Mouse (Mus musculus) Patski (cell line): ENCODE measurements around the gene Gm21970. TPM values are rescaled to one million over a fixed set of nuclear protein-coding genes. Genes with fewer than 3 reads are reported as not detected.
A peak's percentile ranks its signal among the peaks of the same experiment; 100 is the strongest.

Source experiments
- ATAC-seq: fragments of 100-300 bp; one replicate; pipeline ENCODE4 v1.8.0; 2021
- CTCF ChIA-PET: fragments of 350-600 bp; sonication (Branson Sonifier 250); formaldehyde crosslinking; loops from one replicate; lab custom pipeline; 2022; ENCODE audit warnings: inconsistent platforms; lab: Charles Lee
- POLR2A ChIA-PET: fragments of 350-600 bp; sonication (Branson Sonifier 250); formaldehyde crosslinking; loops from one replicate; lab custom pipeline; 2022; ENCODE audit warnings: antibody characterized with exemption, inconsistent platforms; lab: Charles Lee
- DNase-seq: peaks from one replicate; pipeline ENCODE4 v3.0.0-alpha.2; 2011; ENCODE audit warnings: low read depth, low spot score
- H3K27me3 ChIP-seq: fragments of 371-371 bp; one replicate; pipeline ENCODE4 v1.5.1; 2021
- CTCF ChIP-seq: fragments of 100-300 bp; IDR thresholded peaks from one replicate; pipeline ENCODE4 v1.5.1; 2021
- in situ Hi-C: fragments of 300-500 bp; cut with MboI; formaldehyde crosslinking; loops from 3 replicates; pipeline ENCODE4 v1.11.1; 2018; ENCODE audit warnings: low pct_unique_long_range_greater_than_20kb, mixed read lengths
- polyA plus RNA-seq: library from polyadenylated mRNA; unstranded; gene quantifications from one replicate; pipeline ENCODE4 v1.2.3, GENCODE M21; 2021

The Gm21970 gene
- polyA plus RNA-seq, 1 experiment from 2014 or later: 3.8 TPM

DNA sequence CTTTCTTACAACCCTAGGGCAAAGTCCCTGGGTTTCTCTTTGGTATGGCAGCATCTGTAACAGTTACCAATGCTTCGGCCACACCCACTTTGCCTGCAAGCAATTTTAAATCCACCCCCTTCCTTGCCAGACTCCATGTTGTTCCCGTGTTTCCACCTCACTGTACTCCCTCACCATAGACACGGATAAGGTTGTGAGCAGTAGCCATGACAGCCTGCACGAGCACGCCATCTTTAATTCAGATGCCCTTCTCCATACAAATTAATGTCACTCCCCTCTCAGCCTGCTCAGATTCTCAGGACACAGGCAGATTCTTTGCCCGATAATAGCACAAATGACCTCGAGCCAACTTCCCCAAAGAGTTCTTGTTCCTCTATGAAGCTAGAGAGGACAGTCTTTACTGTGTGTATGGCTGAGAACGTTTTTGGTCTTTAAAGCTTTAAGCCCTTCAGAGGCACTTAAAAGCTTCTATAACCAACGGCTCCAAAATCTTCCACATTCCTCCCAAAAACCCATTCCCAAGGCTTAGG lies 9.2 kb upstream of the Gm21970 start:
- H3K27me3 ChIP-seq: no peaks in the 10 kb centered on the region
- ChIA-PET POLR2A (interaction anchor here (0.7 kb wide), 1 partner anchor 67 kb away, joined by 4 read pairs; no protein-coding TSS in a partner anchor), CTCF (interaction anchor here (1.0 to 1.4 kb wide), 2 partner anchors 19 to 24 kb away, joined by 3 read pairs; no protein-coding TSS in a partner anchor)
- no peak for TF ChIP-seq CTCF
- ATAC-seq (no peak), DNase-seq (no peak)
- in situ Hi-C loops: no loop called here

DNA sequence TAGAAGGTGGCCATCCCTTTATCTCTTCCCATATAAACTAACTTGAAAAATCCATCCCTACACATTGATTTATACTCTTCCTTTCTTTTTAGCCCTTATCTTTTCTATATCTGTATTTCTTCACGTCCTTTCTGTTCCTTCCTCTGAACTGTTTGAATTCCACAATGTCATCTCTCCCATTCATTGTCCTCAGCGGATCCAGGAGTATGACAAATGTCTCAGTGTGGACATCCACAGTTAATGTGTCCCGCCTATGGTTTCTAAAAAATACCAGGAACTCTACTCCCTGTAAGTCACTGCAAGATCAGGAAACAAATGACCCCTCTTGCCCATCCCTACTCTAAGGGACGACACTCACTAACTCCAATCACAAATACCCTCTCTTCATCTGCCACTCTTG lies 7.3 kb upstream of the Gm21970 start:
- CTCF ChIA-PET: no interaction called here
- ATAC-seq (no peak), DNase-seq (no peak)
- POLR2A ChIA-PET: no interaction called here
- no peak for TF ChIP-seq CTCF
- no peaks in the 10 kb centered on the region for H3K27me3 ChIP-seq
- in situ Hi-C loops: no loop called here

DNA sequence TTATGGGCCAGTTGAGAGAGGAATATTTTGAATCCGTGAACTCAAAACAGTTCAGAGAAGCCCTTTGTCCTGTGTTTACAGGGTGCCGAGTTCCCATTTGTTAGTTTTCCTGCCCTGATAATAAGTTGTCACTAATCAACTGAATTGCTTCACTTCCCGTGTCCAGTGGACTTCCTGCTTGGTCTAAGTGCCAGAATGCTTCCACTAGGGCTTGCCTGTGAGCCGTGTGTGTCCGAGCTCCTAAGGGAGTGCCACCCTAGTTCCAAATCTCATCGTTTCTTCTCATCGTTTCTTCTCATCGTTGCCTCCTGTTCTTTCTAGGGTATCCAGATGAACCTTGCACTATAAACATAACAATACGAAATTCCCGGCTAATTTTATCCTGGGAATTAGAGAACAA lies 5.9 kb upstream of the Gm21970 start:
- ATAC-seq: no peak
- H3K27me3 ChIP-seq: no peaks in the 10 kb centered on the region
- ChIA-PET POLR2A (no interaction called here), CTCF (no interaction called here)
- DNase-seq: no peak
- in situ Hi-C loops: no loop called here
- TF ChIP-seq CTCF: no peak

DNA sequence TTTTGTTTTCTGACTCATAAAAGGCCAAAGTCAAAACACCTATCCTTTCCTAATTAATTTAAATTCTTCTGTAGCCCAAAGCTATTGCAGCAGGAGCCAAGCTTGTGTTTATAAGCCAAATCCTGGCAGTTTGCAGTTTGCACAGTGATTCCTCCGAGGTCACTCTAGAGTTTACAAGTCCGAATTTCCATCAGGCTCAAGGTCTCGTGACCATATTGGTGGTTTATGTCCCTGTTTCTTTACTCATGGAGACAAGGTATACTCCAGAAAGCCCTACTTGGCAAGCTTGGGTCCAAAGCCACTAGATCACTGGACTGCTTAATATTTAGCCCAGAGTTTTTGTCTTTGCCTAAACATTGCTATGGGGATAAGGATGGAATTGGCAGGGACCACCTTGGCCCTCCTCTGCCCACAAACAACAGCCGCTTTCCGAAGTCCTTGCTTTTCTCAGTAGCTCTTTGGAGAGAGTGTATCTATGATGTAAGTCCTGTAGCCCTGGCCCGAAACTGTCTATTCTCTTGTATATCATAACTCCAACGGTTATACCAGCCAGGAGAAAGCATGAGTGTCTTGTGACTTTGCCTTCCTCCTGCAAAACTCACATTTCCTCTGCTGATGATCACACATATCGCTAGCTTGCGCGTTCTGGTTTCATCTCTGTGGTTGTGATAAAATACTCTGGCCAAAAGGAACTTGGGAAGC lies 5.0 kb upstream of the Gm21970 start:
- no peak for ATAC-seq
- no peak for TF ChIP-seq CTCF
- CTCF ChIA-PET: interaction anchor here (1.3 kb wide), 1 partner anchor 11 kb away, joined by 3 read pairs; no protein-coding TSS in a partner anchor
- H3K27me3 ChIP-seq: no peaks in the 10 kb centered on the region
- in situ Hi-C loops: no loop called here
- POLR2A ChIA-PET: interaction anchor here (0.6 kb wide), 1 partner anchor 657 kb away, joined by 3 read pairs; no protein-coding TSS in a partner anchor
- no peak for DNase-seq

DNA sequence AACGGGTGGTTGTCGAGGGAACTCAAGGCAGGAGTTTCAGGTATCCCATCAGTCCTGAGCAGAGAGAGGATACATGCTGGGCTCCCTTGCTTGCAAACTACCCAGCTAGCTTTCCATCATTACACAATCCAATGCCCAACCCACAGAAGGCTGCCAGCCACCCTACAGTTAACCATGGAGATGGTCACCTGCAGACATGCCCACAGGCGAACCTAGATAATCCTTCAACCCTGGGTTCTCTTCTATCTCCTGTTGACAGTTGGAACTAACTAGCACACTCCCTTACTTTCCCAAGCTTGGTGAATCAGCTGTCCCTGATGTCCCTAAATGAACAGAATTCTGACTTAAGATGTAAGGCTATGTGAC lies 4.4 kb upstream of the Gm21970 start:
- no peak for DNase-seq
- CTCF ChIA-PET: interaction anchor here (1.3 kb wide), 1 partner anchor 11 kb away, joined by 3 read pairs; no protein-coding TSS in a partner anchor
- ATAC-seq: no peak
- in situ Hi-C loops: no loop called here
- no peaks in the 10 kb centered on the region for H3K27me3 ChIP-seq
- no peak for TF ChIP-seq CTCF
- POLR2A ChIA-PET: interaction anchor here (0.6 kb wide), 1 partner anchor 656 kb away, joined by 3 read pairs; no protein-coding TSS in a partner anchor

DNA sequence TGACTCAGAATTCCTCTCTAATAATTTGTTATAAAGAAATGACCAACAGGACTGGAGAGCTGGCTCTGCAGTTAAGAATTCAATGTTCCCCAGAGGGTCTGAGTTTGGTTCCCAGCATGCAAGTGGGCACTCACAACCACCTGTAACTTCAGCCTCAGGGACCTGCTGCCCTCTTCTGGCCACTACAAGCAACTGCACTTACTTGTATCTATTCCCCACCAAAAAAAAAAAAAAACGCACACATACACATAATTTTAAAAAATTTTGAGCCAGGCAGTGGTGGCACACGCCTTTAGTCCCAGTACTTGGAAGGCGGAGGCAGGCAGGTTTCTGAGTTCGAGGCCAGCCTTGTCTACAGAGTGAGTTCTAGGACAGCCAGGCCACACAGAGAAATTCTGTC lies 1.4 kb upstream of the Gm21970 start:
- ChIA-PET POLR2A (interaction anchor here (0.7 to 1.5 kb wide), 2 partner anchors 16 to 261 kb away, joined by 3 to 5 read pairs; no protein-coding TSS in a partner anchor), CTCF (no interaction called here)
- ATAC-seq (no peak), DNase-seq (no peak)
- no peaks in the 10 kb centered on the region for H3K27me3 ChIP-seq
- TF ChIP-seq CTCF: peak; percentile 50
- in situ Hi-C loops: no loop called here

DNA sequence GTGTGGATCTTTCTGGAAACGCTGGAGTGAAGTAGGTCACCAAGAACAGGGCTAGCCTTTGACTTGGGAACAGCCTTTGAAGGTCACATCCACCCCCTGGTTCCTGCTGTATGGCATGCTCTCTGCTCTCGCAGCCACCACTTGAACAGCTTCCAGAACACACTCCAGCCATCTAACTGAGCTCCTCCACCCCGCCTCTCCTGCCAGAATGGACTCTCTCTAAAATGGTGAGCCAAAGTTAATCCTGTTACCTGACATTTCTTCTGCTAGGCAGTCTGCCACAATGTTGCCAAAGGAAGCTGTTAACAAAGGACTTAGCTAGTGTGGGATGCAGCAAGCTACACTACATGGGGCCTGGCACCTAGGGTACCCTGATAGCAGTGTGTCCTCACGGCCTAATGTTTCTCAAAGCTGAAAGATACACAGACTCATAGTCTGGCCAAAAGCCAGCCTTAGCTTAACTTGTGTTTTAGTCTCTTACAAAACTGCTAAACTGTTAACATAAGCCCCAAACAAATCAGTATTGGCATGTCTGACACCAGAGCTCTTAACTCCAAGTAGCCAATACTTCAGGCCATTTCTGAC lies 3.4 kb downstream of the Gm21970 start:
- H3K27me3 ChIP-seq: no peaks in the 10 kb centered on the region
- no peak for DNase-seq
- no peak for TF ChIP-seq CTCF
- ChIA-PET CTCF (interaction anchor here (0.9 to 1.3 kb wide), 2 partner anchors 11 to 16 kb away, joined by 4 read pairs; partner anchors contain the start of gene Il10rb), POLR2A (no interaction called here)
- in situ Hi-C loops: no loop called here
- ATAC-seq: no peak

DNA sequence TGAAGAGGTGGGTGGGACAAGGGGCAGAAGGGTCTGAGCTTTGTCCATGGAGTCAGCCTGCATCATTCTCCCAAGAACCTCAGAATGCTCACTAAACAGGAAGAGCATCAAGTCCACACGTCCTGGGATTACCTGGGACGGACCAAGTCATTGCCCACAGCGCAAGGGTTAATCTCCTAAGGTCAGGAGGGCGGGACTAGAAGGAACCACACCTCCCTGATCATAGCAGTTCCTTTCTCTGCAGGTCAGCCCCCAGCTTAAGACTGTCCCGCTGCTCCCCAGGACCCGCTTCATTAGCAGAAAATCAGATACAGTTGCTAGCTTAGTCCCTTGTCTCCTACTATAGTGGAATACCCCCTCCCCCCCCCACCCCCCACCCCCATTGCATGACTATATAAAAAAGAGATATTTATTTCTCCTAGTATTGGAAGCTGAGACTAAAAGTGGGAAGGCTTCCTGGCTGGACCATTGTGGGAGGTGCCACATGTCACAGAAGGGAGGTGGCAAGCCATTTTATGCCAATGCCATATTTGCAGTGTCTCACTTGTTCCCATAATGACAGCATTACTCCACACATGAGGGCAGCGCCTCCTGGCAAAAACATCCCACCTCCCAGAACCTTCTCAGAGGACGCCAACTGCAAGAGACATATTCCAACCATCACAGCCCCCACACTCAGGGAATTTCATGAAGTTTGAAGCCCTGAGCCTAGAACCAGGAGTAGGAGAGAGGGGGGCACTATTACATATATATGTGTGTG lies 4.3 kb downstream of the Gm21970 start:
- in situ Hi-C loops: no loop called here
- ATAC-seq (no peak), DNase-seq (no peak)
- H3K27me3 ChIP-seq: no peaks in the 10 kb centered on the region
- ChIA-PET POLR2A (no interaction called here), CTCF (interaction anchor here (0.9 kb wide), 1 partner anchor 15 kb away, joined by 4 read pairs; no protein-coding TSS in a partner anchor)
- no peak for TF ChIP-seq CTCF

DNA sequence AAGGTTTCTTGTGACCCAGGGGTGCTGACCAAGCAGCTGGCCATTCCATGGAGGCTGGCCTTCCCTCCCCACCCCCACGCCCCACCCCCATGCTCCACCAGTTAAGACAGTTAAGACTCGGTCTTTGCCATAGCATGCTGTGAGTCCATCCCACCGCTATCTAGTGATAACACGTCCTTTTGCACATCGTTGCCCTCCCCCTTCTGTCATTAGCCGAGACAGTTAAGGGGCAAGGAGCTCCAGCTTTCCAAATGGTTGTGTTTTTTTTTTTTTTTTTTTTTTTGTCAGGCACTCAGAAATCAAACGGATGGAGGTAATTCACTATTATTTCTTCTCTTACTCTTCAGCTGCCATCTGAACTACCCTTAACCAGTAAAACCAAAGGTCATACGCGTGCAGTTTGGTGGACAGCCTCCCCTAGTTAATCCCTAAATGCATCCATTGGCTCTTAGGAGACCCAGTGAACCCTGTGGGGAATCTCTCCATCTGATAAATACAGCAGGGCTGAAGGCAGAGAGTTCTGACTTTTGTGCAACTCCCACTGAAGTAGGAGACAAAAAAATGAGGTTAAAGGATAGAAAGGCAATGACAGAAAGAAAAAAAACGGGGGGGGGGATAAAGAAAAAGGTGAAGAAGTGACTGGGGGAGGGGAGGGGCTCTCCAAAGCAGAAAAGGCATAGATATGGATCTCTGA lies 5.5 kb downstream of the Gm21970 start:
- ATAC-seq: no peak
- no peak for TF ChIP-seq CTCF
- H3K27me3 ChIP-seq: no peaks in the 10 kb centered on the region
- POLR2A ChIA-PET: no interaction called here
- DNase-seq: no peak
- in situ Hi-C loops: no loop called here
- CTCF ChIA-PET: no interaction called here

DNA sequence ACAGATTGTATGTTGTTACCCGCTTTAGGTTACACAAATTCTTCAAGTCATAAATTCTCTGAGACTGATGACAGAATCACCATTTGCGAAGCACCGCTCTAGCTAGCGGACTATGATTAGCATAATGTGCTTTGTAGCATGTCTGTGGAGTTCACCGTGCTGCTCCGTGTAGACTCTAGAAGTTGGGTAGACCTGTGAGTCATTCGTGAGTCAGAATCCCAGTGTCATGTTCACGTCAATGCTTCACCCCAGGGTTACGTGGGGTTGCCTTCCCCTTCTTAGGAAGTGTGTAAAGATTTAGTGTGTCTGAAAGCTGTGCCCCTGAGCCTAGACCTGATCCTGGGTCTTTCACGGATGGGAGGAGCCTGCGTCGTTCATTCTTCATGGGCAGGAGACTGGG lies 6.5 kb downstream of the Gm21970 start:
- POLR2A ChIA-PET: no interaction called here
- no peaks in the 10 kb centered on the region for H3K27me3 ChIP-seq
- CTCF ChIA-PET: no interaction called here
- ATAC-seq: peak; percentile 84
- TF ChIP-seq CTCF: no peak
- in situ Hi-C loops: no loop called here
- peak; percentile 43 for DNase-seq
